Mouse (Mus musculus) left cerebral cortex, adult 8-10 months (tissue): ENCODE measurements around the gene Plcb3. TPM values are rescaled to one million over a fixed set of nuclear protein-coding genes. Genes with fewer than 3 reads are reported as not detected.
A peak's percentile ranks its signal among the peaks of the same experiment; 100 is the strongest.

Source experiments
- DNase-seq, 2 experiments: peaks; one replicate each; pipeline ENCODE4 v3.0.0; 2022; ENCODE audit warnings: low spot score in 2 of 2
- total RNA-seq, 4 experiments: library from RNA; stranded (reverse); gene quantifications; 2 replicates each; pipeline ENCODE4 v1.2.4; 2022

The Plcb3 gene
- total RNA-seq, 4 experiments from 2014 or later: 13.8 to 18.2 (median 14.5) TPM

DNA sequence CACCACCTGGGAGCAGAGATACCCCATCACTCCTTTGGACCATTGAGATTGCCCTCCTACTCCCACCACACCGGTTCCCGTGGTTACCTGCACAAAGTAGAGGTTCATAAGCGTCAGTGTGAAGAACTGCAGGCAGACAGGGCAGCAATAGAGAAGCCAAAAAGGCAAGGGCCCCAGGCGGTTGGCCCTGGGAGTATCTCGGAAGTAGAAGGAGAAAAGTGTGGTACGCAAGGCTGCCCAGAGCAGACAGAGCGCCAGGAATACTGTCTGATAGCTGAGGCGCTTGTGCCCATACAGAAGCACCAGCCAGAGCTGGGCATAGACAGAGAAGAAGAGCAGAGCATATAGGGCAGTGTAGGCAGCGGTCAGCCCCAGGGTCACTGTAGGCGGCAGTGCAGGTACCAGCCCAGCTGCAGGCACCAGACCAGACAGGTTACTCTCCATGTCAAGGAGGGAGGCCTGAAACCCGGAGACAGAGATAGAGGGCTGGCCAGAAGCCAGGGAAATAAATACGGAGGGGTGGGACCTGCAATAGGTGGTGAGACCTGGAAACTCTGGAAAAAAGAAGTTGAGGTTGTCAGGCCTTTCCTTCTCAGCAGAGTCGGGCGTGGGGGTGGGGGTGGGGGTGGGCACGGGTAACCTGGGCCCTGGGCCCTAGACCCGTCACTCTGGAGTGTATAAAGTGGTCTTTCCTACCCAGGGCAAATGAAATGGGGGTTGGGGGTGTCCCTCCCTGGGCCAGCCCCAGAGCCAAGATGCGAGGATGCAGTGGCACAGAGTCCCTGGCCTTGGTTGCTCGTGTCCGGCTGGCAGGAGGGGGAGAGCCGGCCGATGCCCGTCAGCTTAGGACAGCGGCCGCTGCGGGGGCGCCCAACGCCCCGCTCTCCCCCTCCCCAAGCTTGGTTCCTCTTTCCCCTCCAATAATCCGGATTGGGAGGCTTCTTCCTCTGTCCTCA is 35.6 kb downstream of the Plcb3 start:
- DNase-seq: no peak

DNA sequence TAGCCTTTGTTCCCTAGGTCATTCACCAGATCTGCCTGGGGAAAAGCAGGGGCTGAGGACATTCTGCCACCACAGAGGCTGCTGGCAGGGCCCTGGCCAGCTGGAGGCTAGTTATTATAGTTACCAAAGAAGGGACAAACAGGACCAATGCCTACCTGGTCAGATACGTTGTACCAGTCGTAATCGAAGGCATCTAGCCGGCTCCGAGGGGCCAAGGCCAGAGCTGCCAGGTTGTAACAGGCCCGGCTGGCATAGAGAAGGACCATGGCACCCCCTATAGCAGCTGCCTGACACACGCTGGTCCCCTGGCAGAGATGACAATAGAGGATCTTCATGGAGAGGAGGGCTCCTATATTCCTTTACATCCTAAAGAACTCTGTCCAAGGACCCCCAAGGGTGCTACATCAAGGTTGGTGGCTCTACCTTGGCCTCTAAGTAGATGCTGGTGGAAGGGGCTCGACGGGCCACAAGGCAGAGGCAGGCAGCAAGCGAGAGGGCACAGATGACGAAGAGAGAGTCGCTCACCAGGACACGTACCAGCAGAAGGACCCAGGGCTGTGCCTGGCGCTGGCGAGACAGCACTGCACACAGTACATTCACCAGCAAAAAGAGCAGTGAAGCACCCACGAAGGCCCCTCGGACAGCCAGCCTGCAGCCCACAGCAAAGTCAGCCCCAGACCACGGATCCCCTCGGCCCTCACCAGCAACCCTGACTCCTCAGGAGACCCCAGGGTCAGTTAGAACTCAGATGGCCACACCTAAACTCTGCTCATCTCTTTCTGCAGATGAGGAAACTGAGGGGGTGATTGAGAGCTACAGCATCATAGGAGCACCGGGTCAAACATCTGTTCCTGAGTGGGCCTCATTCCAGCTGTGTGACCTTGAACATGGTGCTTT is 36.9 kb downstream of the Plcb3 start:
- DNase-seq: no peak

GRCm38 (mm10) chr19:6937541-6938465 is 38.5 kb downstream of the Plcb3 start:
- DNase-seq: no peak

GRCm38 (mm10) chr19:6936299-6936698 is 40.0 kb downstream of the Plcb3 start:
- no peak for DNase-seq

GRCm38 (mm10) chr19:6934195-6934977 is 41.9 kb downstream of the Plcb3 start, which contains the start of gene Kcnk4:
Gene Kcnk4 (minus strand): TSS chr19:6934515.
- no peak for DNase-seq

GRCm38 (mm10) chr19:6933436-6934194 is 42.7 kb downstream of the Plcb3 start:
- DNase-seq: peak in 1 of 2 experiments; percentile 75

DNA sequence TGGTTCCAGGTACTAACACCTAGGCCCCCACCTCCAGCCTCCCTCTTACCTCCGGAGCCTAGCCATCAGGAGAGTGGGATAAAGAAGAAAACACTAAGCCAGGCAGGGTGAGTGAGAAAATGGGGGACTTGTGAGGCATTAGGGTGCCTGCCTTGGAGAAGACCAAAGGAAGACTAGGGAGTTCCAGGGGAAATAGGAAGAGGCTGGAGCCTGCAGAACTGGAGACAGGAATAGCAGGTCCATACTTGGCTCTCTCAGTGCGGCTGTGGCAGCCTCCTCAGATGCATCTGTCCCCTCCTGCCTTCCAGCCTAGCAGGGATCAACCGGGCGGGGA is 43.2 kb downstream of the Plcb3 start:
- DNase-seq: no peak

DNA sequence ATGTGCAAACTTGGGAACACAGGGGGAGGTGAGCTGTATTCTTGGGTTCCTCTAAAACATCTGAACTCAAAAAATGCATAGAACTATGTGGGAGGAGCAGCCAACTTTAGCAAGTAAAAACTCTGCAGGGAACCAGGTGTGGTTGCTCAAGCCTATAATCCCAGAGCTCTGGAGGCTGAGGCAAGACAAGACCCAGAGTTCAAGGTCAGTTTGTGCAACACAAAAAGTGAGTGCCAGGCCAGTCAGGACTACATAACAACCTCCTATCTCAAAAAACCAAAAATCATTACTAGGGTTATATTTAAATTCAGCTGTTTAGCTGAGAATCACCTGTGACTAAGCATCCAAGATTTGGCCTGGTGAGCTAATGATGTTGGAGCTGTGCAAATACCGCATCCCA is 44.3 kb downstream of the Plcb3 start:
- no peak for DNase-seq

DNA sequence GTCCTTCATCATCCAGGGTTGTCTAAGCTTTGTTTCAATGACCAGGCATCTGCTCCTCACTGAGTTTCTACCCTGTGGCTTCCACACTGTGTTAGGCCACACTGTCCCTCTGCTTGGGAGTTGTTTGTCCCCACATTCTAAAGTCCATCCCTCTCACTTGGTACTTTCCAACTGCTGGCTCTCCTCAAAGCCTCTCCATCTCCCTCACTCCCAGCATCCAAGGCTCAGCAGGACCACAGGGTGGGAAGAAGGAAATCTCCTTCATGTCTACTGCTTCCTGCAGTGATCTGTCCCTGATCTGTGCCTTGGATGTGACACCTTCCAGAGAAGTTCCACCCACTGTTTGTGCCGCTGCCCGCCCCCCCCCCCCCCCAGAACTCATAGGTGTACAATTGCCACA is 45.3 kb downstream of the Plcb3 start:
- DNase-seq: no peak

GRCm38 (mm10) chr19:6928080-6928479 is 48.2 kb downstream of the Plcb3 start:
- DNase-seq: no peak

DNA sequence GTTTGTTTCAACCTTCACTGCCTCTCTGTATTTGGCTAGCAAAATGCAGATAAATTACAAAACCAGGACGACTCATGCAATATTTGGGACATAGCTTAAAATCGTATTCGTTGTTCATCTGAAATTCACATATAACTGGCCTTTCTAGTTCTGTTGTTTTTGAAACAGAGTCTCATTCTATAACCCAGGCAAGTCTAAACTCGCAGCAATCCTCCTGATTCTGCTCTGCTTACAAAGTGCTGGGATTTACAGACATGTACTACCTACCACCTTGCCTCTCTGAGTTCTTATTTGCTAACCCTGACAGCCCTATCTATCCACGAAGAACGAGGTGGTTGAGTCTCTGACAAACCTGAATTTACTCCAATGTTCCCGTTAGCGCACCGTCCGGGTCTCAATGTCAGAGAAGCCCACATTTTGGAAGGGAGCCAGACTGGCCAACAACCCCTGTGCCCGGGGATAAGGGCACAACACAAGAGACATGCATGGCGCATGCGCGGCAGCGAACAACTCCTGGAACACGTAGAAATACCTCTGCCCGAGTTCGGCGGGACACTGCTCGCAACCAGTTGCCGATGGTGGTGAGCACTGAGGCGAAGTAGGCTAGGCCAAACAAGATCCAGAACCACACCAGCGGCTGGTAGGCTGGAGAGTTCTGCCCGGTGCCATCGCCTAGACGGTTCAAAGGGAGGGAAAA is 49.6 kb downstream of the Plcb3 start:
- DNase-seq: no peak

DNA sequence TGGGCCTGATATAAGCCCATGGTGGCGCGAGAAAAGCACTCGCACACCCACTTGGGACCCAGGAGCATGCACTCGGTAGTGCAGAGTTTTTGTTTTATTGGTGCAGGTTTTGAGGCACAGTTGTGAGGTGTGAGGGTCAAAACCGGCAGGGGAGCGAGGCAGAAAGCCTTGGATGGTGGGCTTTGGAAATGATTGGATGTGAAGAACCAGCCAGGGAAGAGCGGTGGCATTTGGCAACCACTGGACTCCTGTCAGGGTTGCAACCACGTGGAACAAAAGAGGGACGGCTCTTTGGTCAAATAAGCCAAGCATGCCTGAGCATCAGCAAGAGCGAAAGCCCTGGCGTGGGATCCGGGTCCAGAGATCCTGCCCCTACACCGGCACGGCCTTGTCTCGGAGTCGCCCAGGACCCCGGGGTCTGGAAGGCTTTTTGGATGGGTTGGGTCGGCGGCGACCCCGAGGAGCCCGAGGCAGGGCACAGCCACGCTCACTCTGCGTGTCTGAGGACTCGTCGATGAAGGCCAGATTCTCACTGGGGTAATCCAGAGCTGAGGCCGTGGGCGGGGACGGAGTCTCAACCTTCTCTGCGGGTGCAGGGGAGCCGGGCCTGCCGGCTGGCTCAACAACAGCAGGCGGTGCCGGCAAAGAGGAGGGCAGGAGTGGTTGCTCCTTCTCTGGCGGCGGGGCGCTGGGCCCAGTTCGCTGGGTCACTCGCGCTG is 50.5 kb downstream of the Plcb3 start:
- DNase-seq: no peak

- DNase-seq: no peak
Observed at GRCm38 (mm10) chr19:6925307-6925573, 51.0 kb downstream of the Plcb3 start, which contains the start of gene Catsperz. Gene Catsperz (minus strand): TSS chr19:6925380.

DNA sequence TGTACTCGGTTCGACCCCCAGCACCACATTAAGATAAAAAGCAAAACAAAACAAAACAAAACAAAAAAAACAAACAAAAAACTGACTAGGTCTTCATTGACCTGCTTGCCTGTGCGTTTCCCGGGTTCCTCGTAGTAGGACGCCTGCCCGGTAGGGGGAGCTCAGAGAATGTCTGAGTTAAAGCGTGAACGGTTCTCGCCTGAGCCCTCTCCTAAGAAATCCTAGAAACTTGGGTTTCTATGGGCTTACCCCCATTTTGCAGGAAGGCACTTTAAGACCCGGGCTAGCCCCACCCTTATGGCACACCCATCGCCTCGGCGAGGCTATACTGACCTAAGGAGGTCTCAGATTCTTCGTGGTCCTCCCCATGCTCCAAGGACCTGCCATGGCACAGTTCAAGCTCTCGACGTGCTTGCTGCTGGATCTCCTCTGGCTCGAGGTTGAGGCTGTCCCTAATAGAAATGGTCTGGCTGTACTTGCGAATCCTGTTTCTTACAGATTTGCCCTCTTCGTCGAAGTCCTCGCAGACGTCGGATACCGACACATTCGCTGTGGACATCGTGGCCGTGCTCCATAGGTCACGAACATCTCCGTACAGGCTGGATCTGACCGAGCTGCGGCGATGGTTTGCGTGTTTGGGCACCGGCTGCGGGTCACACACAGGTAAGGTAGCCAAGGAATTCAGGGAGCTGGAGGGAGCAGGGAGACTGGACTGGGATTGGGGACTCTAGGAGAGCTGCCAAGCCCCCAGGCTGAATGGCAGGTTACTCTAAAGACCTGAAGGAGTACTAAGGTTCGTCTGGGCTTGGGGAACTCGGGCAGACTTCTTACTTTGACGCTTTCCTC is 51.6 kb downstream of the Plcb3 start:
- DNase-seq: peak; percentile 69 to 79

GRCm38 (mm10) chr19:6922901-6923735 is 53.2 kb downstream of the Plcb3 start:
- no peak for DNase-seq
